Mouse (Mus musculus) liver, embryonic 11.5 days (tissue): ENCODE data around the gene Ruvbl2. TPM values are rescaled to one million over a fixed set of nuclear protein-coding genes. Genes with fewer than 3 reads are reported as not detected.

Experiments
- ATAC-seq: fragments of 200-750 bp; cut with Nextera tagmentation; replicated peaks from 2 replicates; pipeline ENCODE4 v1.8.0; 2017; ENCODE audit warnings: moderate number of reproducible peaks, mild to moderate bottlenecking, moderate TSS enrichment, moderate library complexity; ENCODE audit not compliant: low FRiP score
- DNase-seq: peaks from one replicate; pipeline ENCODE4 v3.0.0-alpha.2; 2017; ENCODE audit warnings: low spot score
- H3K27ac ChIP-seq: fragments of 300-500 bp; sonication (generic); 2 replicates; pipeline ENCODE4 v1.5.1; 2014; ENCODE audit warnings: mild to moderate bottlenecking, low read depth, low read length, control low read depth
- H3K27me3 ChIP-seq: fragments of 300-500 bp; sonication (generic); replicated peaks from 2 replicates; pipeline ENCODE4 v1.6.1; 2014; ENCODE audit warnings: low read length, mixed read lengths; ENCODE audit not compliant: control insufficient read depth, insufficient read depth
- H3K36me3 ChIP-seq: fragments of 300-500 bp; sonication (generic); 2 replicates; pipeline ENCODE4 v1.6.1; 2014; ENCODE audit warnings: mild to moderate bottlenecking, low read length, moderate library complexity, mixed read lengths; ENCODE audit not compliant: control insufficient read depth, insufficient read depth
- H3K4me1 ChIP-seq: fragments of 300-500 bp; sonication (generic); replicated peaks from 2 replicates; pipeline ENCODE4 v1.6.1; 2014; ENCODE audit warnings: low read length, mixed read lengths; ENCODE audit not compliant: control insufficient read depth, insufficient read depth
- H3K4me2 ChIP-seq: fragments of 300-500 bp; sonication (generic); 2 replicates; pipeline ENCODE4 v1.6.1; 2014; ENCODE audit warnings: mild to moderate bottlenecking, control low read depth, moderate library complexity
- H3K4me3 ChIP-seq: fragments of 300-500 bp; sonication (generic); 2 replicates; pipeline ENCODE4 v1.5.1; 2014; ENCODE audit warnings: low read depth, low read length, control low read depth
- H3K9ac ChIP-seq: fragments of 300-500 bp; sonication (generic); 2 replicates; pipeline ENCODE4 v1.6.1; 2014; ENCODE audit warnings: low read depth, low read length, control low read depth
- H3K9me3 ChIP-seq: fragments of 300-500 bp; sonication (generic); 2 replicates; pipeline ENCODE4 v1.6.1; 2016; ENCODE audit warnings: low read length, inconsistent platforms, mixed read lengths; ENCODE audit not compliant: control insufficient read depth
- WGBS: fragments of 180-500 bp; shearing (Covaris S2); extraction: QIAGEN DNeasy Blood & Tissue Kit; methylation state at CpG from one replicate; pipeline ENCODE4 v1.1.7; 2014; 5-methylcytosine and 5-hydroxymethylcytosine counted together
- polyA plus RNA-seq: library from polyadenylated mRNA; unstranded; fragments of >200 nt; fragmentation: Nextera tagmentation; extraction: Ambion mirVana; gene quantifications from 2 replicates; pipeline ENCODE4 v1.2.1, GENCODE M21; 2014

Gene Ruvbl2
- polyA plus RNA-seq, 1 experiment from 2014 or later: 250 TPM

DNA sequence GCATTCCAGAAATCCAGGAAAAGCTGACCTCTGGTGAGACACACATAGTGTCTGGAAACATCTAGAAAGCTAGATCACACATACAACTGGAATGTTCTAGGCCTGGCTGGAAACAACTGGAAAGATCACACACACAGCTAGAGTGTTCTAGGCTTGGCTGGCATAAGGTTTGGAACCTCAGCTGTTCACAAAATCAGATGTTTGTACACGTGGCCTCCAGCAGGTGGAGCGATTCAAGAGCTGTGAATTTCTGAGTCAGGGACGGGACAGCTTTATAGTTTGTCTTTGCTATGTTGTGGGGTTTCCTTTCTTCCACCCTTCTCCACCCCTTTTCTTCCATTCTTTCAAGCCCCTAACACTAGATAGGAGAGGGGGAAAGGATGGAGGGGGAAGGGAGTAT lies 39.1 kb upstream of the Ruvbl2 start:
- 18% methylated on average over 3 of the region's 3 CpGs for WGBS
- Histone ChIP-seq H3K27me3 (no peaks in the 10 kb centered on the region), H3K4me1 (peaks cover 9% of the 10 kb centered on the region; the same call in 1 of the 2 replicates), H3K4me2 (no peak overlapping the region), H3K9ac (no peak overlapping the region), H3K9me3 (no peaks in the 10 kb centered on the region), H3K36me3 (no peaks in the 10 kb centered on the region), H3K27ac (no peak overlapping the region), H3K4me3 (no peak overlapping the region)
- ATAC-seq (no peak), DNase-seq (no peak)

DNA sequence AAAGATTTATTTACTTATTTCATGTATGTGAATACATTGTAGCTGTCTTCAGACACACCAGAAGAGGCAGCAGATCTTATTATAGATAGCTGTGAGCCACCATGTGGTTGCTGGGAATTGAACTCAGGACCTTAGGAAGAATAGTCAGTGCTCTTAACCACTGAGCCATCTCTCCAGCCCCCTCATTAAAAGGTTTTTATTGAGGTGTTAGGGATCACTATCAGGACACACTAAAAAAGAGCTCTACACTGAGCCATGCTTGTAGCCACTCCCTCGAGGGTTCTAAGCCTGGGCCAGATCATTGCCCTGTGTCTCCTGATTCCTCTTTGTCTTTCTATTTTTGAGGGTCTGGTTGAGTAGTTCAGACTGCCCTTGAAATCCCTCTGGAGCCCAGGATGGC lies 38.6 kb upstream of the Ruvbl2 start:
- no peaks in the 10 kb centered on the region for H3K9me3 ChIP-seq
- H3K9ac ChIP-seq: no peak overlapping the region

DNA sequence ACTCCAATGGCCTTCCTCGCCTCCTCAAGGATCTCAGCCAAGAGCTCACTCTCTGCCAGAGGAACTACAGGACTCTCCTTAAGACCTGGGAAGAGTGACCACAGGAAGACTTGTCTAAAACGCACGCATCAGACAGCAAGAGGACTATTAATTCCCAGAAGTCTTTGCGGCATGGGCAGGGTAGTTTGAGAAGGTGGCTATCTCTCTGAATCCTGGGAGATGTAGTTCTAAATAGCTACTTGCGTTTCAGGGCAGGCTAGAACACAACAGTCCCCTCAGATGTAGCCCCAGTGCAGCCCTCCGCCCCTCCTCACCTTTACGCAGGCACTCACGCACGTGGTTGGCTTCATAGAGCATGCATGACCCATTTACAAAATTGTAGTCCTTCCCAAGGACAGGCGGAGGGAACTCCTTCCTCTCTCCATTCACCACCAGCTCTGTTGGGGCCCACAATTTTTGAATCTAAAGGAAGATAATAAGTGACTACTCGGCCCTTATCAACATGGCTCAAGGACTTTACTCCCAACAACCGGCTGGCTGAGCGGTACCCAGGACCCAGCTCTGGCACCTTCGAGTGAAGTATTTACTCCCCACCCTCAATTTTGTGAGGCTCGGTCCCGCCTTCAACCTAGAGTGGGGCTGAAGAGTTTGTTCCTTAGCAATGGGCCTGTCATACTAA lies 37.5 kb upstream of the Ruvbl2 start:
- Histone ChIP-seq H3K4me3 (peak overlapping the region; percentile 40), H3K9ac (peak overlapping the region; percentile 64), H3K4me2 (peak overlapping the region; percentile 61), H3K4me1 (peaks cover 4% of the 10 kb centered on the region; the same call in 1 of the 2 replicates), H3K9me3 (no peaks in the 10 kb centered on the region), H3K27ac (peak overlapping the region; percentile 45; the same call in 1 of the 2 replicates), H3K36me3 (no peaks in the 10 kb centered on the region), H3K27me3 (no peaks in the 10 kb centered on the region)
- ATAC-seq (peak; percentile 71), DNase-seq (no peak)
- WGBS: 50% methylated on average over 16 of the region's 16 CpGs

More for the DNA sequence above, 38.6 kb upstream of the Ruvbl2 start:
- Histone ChIP-seq H3K36me3 (no peaks in the 10 kb centered on the region), H3K4me2 (no peak overlapping the region), H3K27ac (no peak overlapping the region), H3K4me1 (peaks cover 4% of the 10 kb centered on the region; the same call in 1 of the 2 replicates), H3K4me3 (no peak overlapping the region), H3K27me3 (no peaks in the 10 kb centered on the region)
- no peak for DNase-seq
- whole genome bisulfite sequencing: 34% methylated on average over 1 of the region's 1 CpGs
- ATAC-seq: no peak

DNA sequence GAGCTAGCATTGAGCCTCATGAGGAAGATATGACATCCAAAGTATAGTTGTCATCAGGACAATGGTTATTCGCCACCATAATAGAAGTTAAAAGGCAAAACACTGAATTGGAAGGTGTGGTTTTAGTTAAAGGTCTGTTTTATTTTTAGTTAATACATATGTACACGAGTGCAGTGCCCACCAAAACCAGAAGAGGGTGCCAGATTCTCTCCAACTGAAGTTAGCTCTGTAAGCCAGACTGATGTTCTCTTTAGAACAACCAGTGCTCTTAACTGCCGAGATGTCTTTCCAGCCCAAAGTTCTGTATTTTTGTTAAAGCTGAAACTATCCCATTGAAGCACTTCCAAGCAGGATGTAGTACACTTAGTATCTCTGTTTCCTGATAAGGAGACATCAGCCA lies 33.0 kb upstream of the Ruvbl2 start:
- Histone ChIP-seq H3K4me3 (no peak overlapping the region), H3K27me3 (no peaks in the 10 kb centered on the region), H3K9ac (no peak overlapping the region), H3K36me3 (no peaks in the 10 kb centered on the region), H3K9me3 (no peaks in the 10 kb centered on the region), H3K27ac (no peak overlapping the region), H3K4me2 (no peak overlapping the region), H3K4me1 (peaks cover 5% of the 10 kb centered on the region; the same call in 1 of the 2 replicates)
- DNase-seq (no peak), ATAC-seq (no peak)
- WGBS: 8% methylated on average over 3 of the region's 3 CpGs

DNA sequence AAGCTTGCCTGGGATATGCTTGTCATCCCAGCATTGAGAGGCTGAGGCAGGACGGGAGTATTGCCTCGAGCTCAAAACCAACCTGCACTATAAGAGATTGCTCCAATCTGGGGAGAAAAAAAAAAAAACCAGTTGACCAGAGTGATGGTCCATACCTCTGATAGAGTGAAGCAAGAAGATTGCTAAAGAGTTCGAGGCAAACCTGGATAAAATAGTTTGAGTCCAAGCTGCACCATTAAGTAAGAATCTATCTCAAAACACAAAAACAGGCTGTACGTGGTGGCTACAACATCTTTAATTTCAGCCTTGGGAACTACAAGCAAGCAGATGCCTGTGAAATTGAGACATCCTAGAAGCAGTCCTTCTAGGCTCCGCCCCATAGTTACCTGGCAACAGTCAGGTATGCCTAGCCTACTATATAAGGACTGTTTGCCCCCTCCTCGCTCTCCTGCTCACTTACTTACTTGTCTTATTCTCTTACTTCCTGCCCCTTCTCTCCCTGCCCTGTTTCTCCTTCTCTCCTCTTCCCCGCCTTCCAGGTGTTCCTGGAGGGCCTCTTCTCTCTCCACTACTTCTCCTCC lies 29.3 kb upstream of the Ruvbl2 start:
- ATAC-seq (peak; percentile 23; the same call in 1 of the 2 replicates), DNase-seq (no peak)
- Histone ChIP-seq H3K9ac (no peak overlapping the region; the same call in 1 of the 2 replicates), H3K27ac (no peak overlapping the region), H3K4me2 (peak overlapping the region; percentile 88), H3K27me3 (no peaks in the 10 kb centered on the region), H3K9me3 (no peaks in the 10 kb centered on the region), H3K4me1 (peaks cover 12% of the 10 kb centered on the region), H3K4me3 (peak overlapping the region; percentile 82), H3K36me3 (peaks cover 13% of the 10 kb centered on the region)
- 40% methylated on average over 7 of the region's 7 CpGs for WGBS

DNA sequence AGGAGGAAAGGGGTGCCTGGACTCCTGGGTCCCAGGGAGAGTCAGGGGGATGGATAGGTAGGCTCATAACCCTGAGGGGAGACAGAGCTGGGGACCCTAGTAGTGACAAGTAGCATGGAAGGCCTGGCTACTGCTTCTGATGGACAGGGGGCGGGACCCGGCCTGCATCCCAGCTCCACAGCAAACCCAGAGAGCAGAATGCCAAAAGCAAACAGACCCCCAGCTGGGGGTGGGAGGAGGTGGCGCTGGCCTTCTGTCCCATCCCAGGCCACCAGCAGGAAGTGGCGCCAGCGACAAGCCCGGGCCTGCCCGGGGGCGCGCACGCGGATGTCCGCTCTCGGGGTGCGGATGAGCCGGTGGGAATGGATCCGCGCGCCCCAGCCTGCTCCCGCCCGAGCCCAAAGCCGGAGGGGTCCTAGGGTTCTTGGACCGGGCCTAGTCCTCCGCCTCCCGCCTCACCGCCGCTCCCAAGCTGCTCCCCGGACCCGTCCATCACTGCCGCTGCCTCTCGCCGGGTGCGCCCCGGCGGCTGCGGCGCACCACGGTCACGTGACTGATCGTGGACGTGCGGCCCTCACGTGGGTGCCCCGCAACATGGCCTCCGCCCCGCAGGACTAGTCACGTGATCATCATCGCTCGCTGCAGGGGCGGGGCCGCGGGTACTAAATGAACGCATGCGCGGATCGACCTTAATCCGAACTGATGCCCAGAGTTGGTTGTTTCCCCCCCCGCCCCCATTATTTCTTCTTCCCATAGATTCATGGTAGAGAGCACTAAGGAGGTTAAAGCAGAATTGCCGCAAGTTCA lies 28.6 kb upstream of the Ruvbl2 start, which contains the start of gene Bax:
Bax (minus strand) TSS at position 616 of the 807 bp plus-strand sequence.
- Histone ChIP-seq H3K4me3 (peak within 1 kb of the TSS; percentile 82), H3K9ac (peak within 1 kb of the TSS; percentile 79), H3K4me1 (peaks cover 17% of the 10 kb centered on the region), H3K9me3 (no peaks in the 10 kb centered on the region), H3K27ac (peak within 1 kb of the TSS; percentile 65), H3K36me3 (peaks cover 17% of the 10 kb centered on the region), H3K27me3 (no peaks in the 10 kb centered on the region), H3K4me2 (peak within 1 kb of the TSS; percentile 88)
- ATAC-seq (peak; percentile 74), DNase-seq (peak; percentile 92)
- WGBS: under 1% methylated on average over 56 of the region's 58 CpGs

DNA sequence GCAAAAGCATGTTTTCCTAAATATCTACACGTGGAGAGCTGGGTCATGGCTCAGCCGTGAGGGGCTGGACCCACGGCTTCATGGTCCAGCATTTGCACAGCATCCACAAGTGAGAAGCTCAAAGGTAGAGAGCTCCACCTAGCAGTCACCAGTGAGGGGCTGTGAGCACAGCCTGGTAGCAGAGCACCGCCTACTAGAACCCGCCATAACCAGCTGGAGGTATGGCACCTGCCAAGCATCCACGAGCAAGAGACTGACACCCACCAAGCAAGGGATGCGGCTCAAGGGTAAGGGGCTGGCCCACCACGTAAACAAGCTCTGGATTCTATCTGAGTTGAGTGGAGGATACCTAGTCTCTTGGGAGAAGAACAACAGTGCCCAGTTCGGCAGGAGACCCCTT lies 27.7 kb upstream of the Ruvbl2 start:
- H3K9ac ChIP-seq: peak overlapping the region; percentile 79
- no peaks in the 10 kb centered on the region for H3K27me3 ChIP-seq
- peak overlapping the region; percentile 82 for H3K4me3 ChIP-seq
- H3K27ac ChIP-seq: peak overlapping the region; percentile 65
- peak overlapping the region; percentile 88 for H3K4me2 ChIP-seq
- H3K36me3 ChIP-seq: peaks cover 17% of the 10 kb centered on the region
- ATAC-seq: 0 out of 2 replicates have a peak, but pooled peaks have one; percentile 19
- H3K4me1 ChIP-seq: peaks cover 25% of the 10 kb centered on the region
- no peaks in the 10 kb centered on the region for H3K9me3 ChIP-seq
- 76% methylated on average over 9 of the region's 9 CpGs for WGBS
- no peak for DNase-seq

DNA sequence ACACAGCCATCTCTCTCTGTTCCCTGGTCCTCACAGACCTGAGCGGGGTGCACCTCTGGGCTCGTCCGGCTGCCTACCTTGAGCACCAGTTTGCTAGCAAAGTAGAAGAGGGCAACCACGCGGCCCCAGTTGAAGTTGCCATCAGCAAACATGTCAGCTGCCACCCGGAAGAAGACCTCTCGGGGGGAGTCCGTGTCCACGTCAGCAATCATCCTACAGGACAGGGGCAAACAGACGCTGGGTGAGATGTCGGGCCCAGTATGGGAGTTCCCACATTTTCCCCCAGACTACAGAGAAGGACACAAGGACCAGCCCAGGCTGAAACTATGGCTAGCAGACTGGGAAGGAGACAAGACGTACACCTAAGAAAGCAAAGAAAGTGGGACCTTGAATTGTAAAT lies 27.2 kb upstream of the Ruvbl2 start:
- ATAC-seq (no peak), DNase-seq (no peak)
- peaks cover 30% of the 10 kb centered on the region for H3K4me1 ChIP-seq
- H3K9me3 ChIP-seq: no peaks in the 10 kb centered on the region
- no peaks in the 10 kb centered on the region for H3K27me3 ChIP-seq
- peak overlapping the region; percentile 22; the same call in 1 of the 2 replicates for H3K9ac ChIP-seq
- H3K4me2 ChIP-seq: peak overlapping the region; percentile 88
- H3K4me3 ChIP-seq: peak overlapping the region; percentile 82
- WGBS: 91% methylated on average over 12 of the region's 12 CpGs
- H3K27ac ChIP-seq: no peak overlapping the region
- H3K36me3 ChIP-seq: peaks cover 17% of the 10 kb centered on the region
